In the genomic region with DNA sequence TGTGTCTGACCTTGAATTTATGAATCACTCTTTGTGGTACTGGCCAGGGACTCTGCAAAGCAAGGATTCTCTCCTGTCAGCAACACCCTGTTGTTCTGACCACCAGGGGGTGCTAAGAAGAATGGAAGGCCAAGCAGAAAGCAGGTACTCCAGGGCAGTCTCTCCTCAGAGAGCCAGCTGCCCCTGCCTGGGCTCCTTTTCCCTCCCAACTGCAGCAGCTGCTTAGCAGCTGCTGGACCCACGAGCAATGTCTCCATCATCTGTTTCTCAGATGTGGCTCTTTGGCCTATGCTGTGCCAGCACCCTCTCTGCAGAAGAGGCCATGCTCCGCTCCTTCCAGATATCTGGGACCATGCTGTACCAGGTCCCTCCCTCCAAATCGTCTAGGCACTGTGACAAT, we compare ENCODE assay signal across 8 mouse cellular contexts.
DNase-seq lines count a peak whose midpoint lies in the region; ATAC-seq and TF ChIP-seq lines count a peak whose summit lies in the region.

No protein-coding gene starts in this region.

- H3K79me2 ChIP-seq in heart, adult 2 months (replicated peaks; ENCODE audit: control insufficient read depth, insufficient read depth, low read length), result no peaks in the 10 kb centered on the region

- no peaks in the 10 kb centered on the region for H3K27me3 ChIP-seq in heart, adult 2 months (ENCODE audit: control insufficient read depth, insufficient read depth, low read length)
- no peaks in the 10 kb centered on the region for H3K27me3 ChIP-seq in heart, embryonic 12.5 days (replicated peaks)
- H3K27me3 ChIP-seq in embryonic facial prominence, embryonic 11.5 days (ENCODE audit: control insufficient read depth, insufficient read depth, low read length), result no peaks in the 10 kb centered on the region

- no peaks in the 10 kb centered on the region for H3K9me3 ChIP-seq in heart, embryonic 12.5 days (replicated peaks)
- H3K9me3 ChIP-seq in embryonic facial prominence, embryonic 11.5 days (replicated peaks; ENCODE audit: control insufficient read depth, low read length), result no peaks in the 10 kb centered on the region

- no peaks in the 10 kb centered on the region for H3K36me3 ChIP-seq in heart, adult 2 months (ENCODE audit: control insufficient read depth, insufficient read depth, low read length)
- no peaks in the 10 kb centered on the region for H3K36me3 ChIP-seq in heart, embryonic 12.5 days
- no peaks in the 10 kb centered on the region for H3K36me3 ChIP-seq in embryonic facial prominence, embryonic 11.5 days (replicated peaks; ENCODE audit: control insufficient read depth, insufficient read depth, low read depth, low read length)

- TF ChIP-seq EP300 in heart, adult 2 months (IDR thresholded peaks at IDR 0.05; ENCODE audit: insufficient read depth, low read depth, low read length), result no peak

- ATAC-seq in heart, embryonic 12.5 days (ENCODE audit: insufficient number of reproducible peaks, low FRiP score), result no peak
- ATAC-seq in embryonic facial prominence, embryonic 11.5 days (replicated peaks; ENCODE audit: insufficient number of reproducible peaks, low FRiP score, low TSS enrichment, low read depth), result peak; percentile 48; the same call in 1 of the 2 replicates

- H3K9ac ChIP-seq in heart, adult 2 months (ENCODE audit: low read depth, low read length), result no peak overlapping the region
- no peak overlapping the region for H3K9ac ChIP-seq in heart, embryonic 12.5 days
- H3K9ac ChIP-seq in embryonic facial prominence, embryonic 11.5 days (replicated peaks; ENCODE audit: low read length), result no peak overlapping the region

- TF ChIP-seq POLR2A in heart, adult 2 months (IDR thresholded peaks at IDR 0.05; ENCODE audit: insufficient read depth, low read depth, low read length), result no peak

- no peak for DNase-seq in heart, adult 2 months
- peak; percentile 52 for DNase-seq in A20 (ENCODE audit: low read depth, low spot score)
- DNase-seq in adrenal gland, adult 18-20 months (ENCODE audit: low spot score in 2 of 2), result peak; percentile 32 to 54
- peak; percentile 56 for DNase-seq in embryonic facial prominence, embryonic 11.5 days (ENCODE audit: low spot score)
- DNase-seq in left cerebral cortex, adult 2 months (ENCODE audit: extremely low spot score in 1 of 2, low spot score in 2 of 2), result peak; percentile 34 to 57
- DNase-seq in ovary, postnatal 14 days (ENCODE audit: low spot score), result peak; percentile 57
- DNase-seq in c-Kit-positive CD71-positive TER-119-positive erythroid progenitor cells, embryonic 14.5 days (ENCODE audit: low spot score), result no peak

- intact Hi-C loops in heart, adult 2 months (cut with DNase I), result no loop called here
- intact Hi-C loops in left cerebral cortex, adult 2 months (cut with DNase I), result loop anchor here (2.0 to 5.0 kb wide), 2 partner anchors 210 to 251 kb away; no protein-coding TSS in a partner anchor

- TF ChIP-seq CTCF in heart, adult 2 months (IDR thresholded peaks at IDR 0.05), result peak; percentile 53
- TF ChIP-seq CTCF in left cerebral cortex, adult 2 months (IDR thresholded peaks at IDR 0.05), result peak; percentile 64

- H3K27ac ChIP-seq in heart, adult 2 months, result no peak overlapping the region
- H3K27ac ChIP-seq in heart, embryonic 12.5 days (ENCODE audit: poor library complexity, severe bottlenecking), result no peak overlapping the region
- no peak overlapping the region for H3K27ac ChIP-seq in embryonic facial prominence, embryonic 11.5 days (replicated peaks; ENCODE audit: low read depth, low read length)
- no peak overlapping the region for H3K27ac ChIP-seq in left cerebral cortex, adult 2 months

- no peak overlapping the region for H3K4me2 ChIP-seq in heart, embryonic 12.5 days
- no peak overlapping the region for H3K4me2 ChIP-seq in embryonic facial prominence, embryonic 11.5 days (ENCODE audit: low read depth, low read length)

- H3K4me3 ChIP-seq in heart, adult 2 months, result no peak overlapping the region
- H3K4me3 ChIP-seq in heart, embryonic 12.5 days, result no peak overlapping the region
- no peak overlapping the region for H3K4me3 ChIP-seq in embryonic facial prominence, embryonic 11.5 days (ENCODE audit: low read depth, low read length)
- no peak overlapping the region for H3K4me3 ChIP-seq in left cerebral cortex, adult 2 months

- WGBS in heart, adult 2 months, result 52% methylated on average over 3 of the region's 3 CpGs
- WGBS in heart, embryonic 12.5 days, result 56% methylated on average over 3 of the region's 3 CpGs
- whole genome bisulfite sequencing in embryonic facial prominence, embryonic 11.5 days, result 42% methylated on average over 3 of the region's 3 CpGs

- H3K4me1 ChIP-seq in heart, adult 2 months (ENCODE audit: control insufficient read depth, insufficient read depth, low read length), result no peaks in the 10 kb centered on the region
- no peaks in the 10 kb centered on the region for H3K4me1 ChIP-seq in heart, embryonic 12.5 days (replicated peaks)
- no peaks in the 10 kb centered on the region for H3K4me1 ChIP-seq in embryonic facial prominence, embryonic 11.5 days (ENCODE audit: control insufficient read depth, insufficient read depth, low read length)

Comparison
In these comparisons a context has a peak if more than half of its experiments do, and no peak if none do; other contexts are left out.
1. DNase-seq: peak in A20 (single experiment), adrenal gland, adult 18-20 months (2 of 2), embryonic facial prominence, embryonic 11.5 days (single experiment), left cerebral cortex, adult 2 months (2 of 2) and ovary, postnatal 14 days (single experiment); none in heart, adult 2 months (0 of 2) and c-Kit-positive CD71-positive TER-119-positive erythroid progenitor cells, embryonic 14.5 days (single experiment).